Mouse (Mus musculus): Measurements from ENCODE around the gene Lyzl6.

The Lyzl6 gene

GRCm38 (mm10) chr11:103645731-103646130 lies 7.0 kb upstream of the Lyzl6 start:
- no peak for DNase-seq (ENCODE audit: low spot score)

- no peak for DNase-seq (ENCODE audit: low spot score)
Observed at GRCm38 (mm10) chr11:103643211-103643610, 4.5 kb upstream of the Lyzl6 start.

- no peak for DNase-seq (ENCODE audit: low spot score)
Observed at GRCm38 (mm10) chr11:103639407-103639946, 787 bp upstream of the Lyzl6 start.

GRCm38 (mm10) chr11:103636261-103636660 lies 2.4 kb downstream of the Lyzl6 start:
- no peak for DNase-seq (ENCODE audit: low spot score)

GRCm38 (mm10) chr11:103635481-103635880 lies 3.2 kb downstream of the Lyzl6 start:
- no peak for DNase-seq (ENCODE audit: low spot score)

- no peak for DNase-seq (ENCODE audit: low spot score)
Observed at GRCm38 (mm10) chr11:103634806-103635205, 3.9 kb downstream of the Lyzl6 start.

- no peak for DNase-seq (ENCODE audit: low spot score)
Observed at GRCm38 (mm10) chr11:103627453-103627852, 11.2 kb downstream of the Lyzl6 start.

GRCm38 (mm10) chr11:103621040-103621439 lies 17.6 kb downstream of the Lyzl6 start, which contains the start of gene Gm884:
Gene Gm884, minus strand, starts transcription at chr11:103621140.
- no peak for DNase-seq (ENCODE audit: low spot score)

GRCm38 (mm10) chr11:103610772-103611171 lies 27.9 kb downstream of the Lyzl6 start:
- DNase-seq (ENCODE audit: low spot score): no peak

- DNase-seq (ENCODE audit: low spot score): no peak
Observed at GRCm38 (mm10) chr11:103606611-103607010, 32.1 kb downstream of the Lyzl6 start.
